Mouse (Mus musculus) adrenal gland, postnatal 4 days (tissue): ENCODE data around the gene Frrs1. TPM values are rescaled to one million over a fixed set of nuclear protein-coding genes. Genes with fewer than 3 reads are reported as not detected.

Experiments used
- DNase-seq, 2 experiments: peaks; one replicate each; pipeline ENCODE4 v3.0.0; 2021 to 2022; ENCODE audit warnings: low spot score in 2 of 2, mixed read lengths in 2 of 2
- total RNA-seq, 2 experiments: library from RNA; stranded (reverse); gene quantifications; 2 replicates each; pipeline ENCODE4 v1.2.3; 2021

Gene Frrs1
- total RNA-seq, 2 experiments from 2014 or later = 17.0 to 20.4 TPM

- DNase-seq = peak; percentile 29 to 46
Measured at GRCm38 (mm10) chr3:116904158-116904557, 44.9 kb downstream of the Frrs1 start.

- no peak for DNase-seq
Measured at GRCm38 (mm10) chr3:116905898-116906297, 46.6 kb downstream of the Frrs1 start.

GRCm38 (mm10) chr3:116906596-116906995 is 47.3 kb downstream of the Frrs1 start:
- no peak for DNase-seq

GRCm38 (mm10) chr3:116914374-116914773 is 55.1 kb downstream of the Frrs1 start:
- DNase-seq = no peak

- DNase-seq = no peak
Measured at GRCm38 (mm10) chr3:116914931-116915330, 55.7 kb downstream of the Frrs1 start.

- DNase-seq = no peak
Measured at GRCm38 (mm10) chr3:116917016-116917415, 57.8 kb downstream of the Frrs1 start.

- DNase-seq = no peak
Measured at GRCm38 (mm10) chr3:116921535-116921934, 62.3 kb downstream of the Frrs1 start.

GRCm38 (mm10) chr3:116923042-116923441 is 63.8 kb downstream of the Frrs1 start:
- DNase-seq = no peak

GRCm38 (mm10) chr3:116928994-116929393 is 69.7 kb downstream of the Frrs1 start:
- no peak for DNase-seq

GRCm38 (mm10) chr3:116933158-116933557 is 73.9 kb downstream of the Frrs1 start:
- no peak for DNase-seq

- DNase-seq = no peak
Measured at GRCm38 (mm10) chr3:116936934-116937691, 77.8 kb downstream of the Frrs1 start.

- DNase-seq = no peak
Measured at GRCm38 (mm10) chr3:116940804-116941558, 81.7 kb downstream of the Frrs1 start.

GRCm38 (mm10) chr3:116941559-116942117 is 82.4 kb downstream of the Frrs1 start:
- no peak for DNase-seq

- DNase-seq = no peak
Measured at GRCm38 (mm10) chr3:116942751-116943150, 83.5 kb downstream of the Frrs1 start.

- no peak for DNase-seq
Measured at GRCm38 (mm10) chr3:116943422-116943821, 84.2 kb downstream of the Frrs1 start.

GRCm38 (mm10) chr3:116946476-116946875 is 87.2 kb downstream of the Frrs1 start:
- no peak for DNase-seq

GRCm38 (mm10) chr3:116950665-116951115 is 91.4 kb downstream of the Frrs1 start:
- no peak for DNase-seq

GRCm38 (mm10) chr3:116951489-116951888 is 92.2 kb downstream of the Frrs1 start:
- DNase-seq = no peak

- no peak for DNase-seq
Measured at GRCm38 (mm10) chr3:116952242-116952899, 93.1 kb downstream of the Frrs1 start.

GRCm38 (mm10) chr3:116953366-116953765 is 94.1 kb downstream of the Frrs1 start:
- DNase-seq = no peak

- no peak for DNase-seq
Measured at GRCm38 (mm10) chr3:116955061-116955460, 95.8 kb downstream of the Frrs1 start.
